Mouse (Mus musculus) cerebellum, adult 2 months (tissue): ENCODE measurements around the gene Fcgrt.

Experiments used
- CTCF ChIP-seq: fragments of 200-500 bp; IDR thresholded peaks from 2 replicates; pipeline ENCODE4 v1.5.1; 2011; ENCODE audit warnings: low read depth, mild to moderate bottlenecking, control low read depth, low read length, moderate library complexity, borderline replicate concordance; ENCODE audit not compliant: insufficient read depth
- POLR2A ChIP-seq: fragments of 200-500 bp; IDR thresholded peaks from 2 replicates; pipeline ENCODE4 v1.6.1; 2011; ENCODE audit warnings: low read length, control low read depth, borderline replicate concordance; ENCODE audit not compliant: insufficient read depth

DNA sequence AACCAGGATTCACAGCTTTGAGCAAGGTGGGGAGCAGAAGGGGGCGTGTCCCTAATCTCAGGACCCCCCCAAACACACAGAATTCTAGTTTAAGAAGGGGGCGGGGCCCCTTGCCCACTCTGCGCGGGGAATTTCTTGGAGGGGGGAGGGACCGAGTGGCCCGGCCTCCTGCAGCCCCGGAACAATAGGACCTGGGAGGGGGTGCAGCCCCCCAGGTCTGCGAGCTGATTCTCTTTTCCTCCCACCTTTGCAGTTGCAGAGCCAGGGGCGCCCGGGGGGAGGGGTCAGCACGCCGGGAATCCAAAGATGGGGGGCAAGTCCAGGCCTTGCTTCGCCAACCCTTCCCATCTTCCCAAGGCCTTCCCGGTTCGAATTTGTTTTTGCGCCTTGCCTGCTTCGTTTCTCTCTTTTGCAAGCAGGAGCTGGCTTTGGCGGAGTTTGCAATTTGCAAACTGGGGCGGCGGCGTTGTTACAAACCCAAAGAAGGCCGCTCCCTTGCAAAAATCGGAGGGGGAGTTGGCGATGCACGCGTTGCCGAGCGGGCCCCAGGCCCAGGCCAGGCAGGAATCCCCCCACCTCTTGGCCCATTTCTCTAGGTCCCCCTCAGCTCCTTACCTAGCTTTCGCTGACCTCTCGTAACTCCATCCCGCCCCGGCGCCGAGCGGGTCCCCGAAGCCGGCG is 51.3 kb downstream of the Fcgrt start:
- no peak for TF ChIP-seq CTCF
- no peak for TF ChIP-seq POLR2A
